Mouse (Mus musculus): ENCODE measurements around the gene Gm28053. TPM values are rescaled to one million over a fixed set of nuclear protein-coding genes. Genes with fewer than 3 reads are reported as not detected.

Gm28053 gene
- not detected for polyA plus RNA-seq (2014; fragmentation: Illumina TruSeq; extraction: RNeasy Lipid Tissue Mini Kit (QIAGEN cat#74804); ENCODE audit: low read depth, low replicate concordance)

DNA sequence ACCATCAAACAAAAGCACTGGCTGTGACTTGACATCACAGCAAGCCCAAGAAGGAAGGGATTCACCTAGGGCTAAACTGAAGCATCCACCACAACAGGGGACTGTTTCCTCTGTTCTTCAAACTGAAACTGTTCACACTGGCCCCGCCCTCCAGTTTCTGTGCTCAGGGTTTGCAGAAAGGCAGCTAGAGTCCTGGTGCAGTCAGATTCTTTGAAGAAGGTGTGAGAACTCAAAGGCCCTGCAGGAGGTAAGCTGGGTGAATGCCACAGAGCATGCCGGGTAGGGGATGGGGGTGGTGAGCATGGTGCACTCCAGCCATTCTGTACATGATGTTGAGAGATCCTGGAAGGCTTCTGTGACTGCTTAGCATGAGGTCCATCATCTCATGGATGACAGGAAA lies at the start of gene Gm28053, which contains the start of gene Gimap7:
Gene Gm28053, plus strand, starts transcription at position 153 of the 400 bp plus-strand sequence.
Gene Gimap7, plus strand, starts transcription at position 167 of the 400 bp plus-strand sequence.

DNA sequence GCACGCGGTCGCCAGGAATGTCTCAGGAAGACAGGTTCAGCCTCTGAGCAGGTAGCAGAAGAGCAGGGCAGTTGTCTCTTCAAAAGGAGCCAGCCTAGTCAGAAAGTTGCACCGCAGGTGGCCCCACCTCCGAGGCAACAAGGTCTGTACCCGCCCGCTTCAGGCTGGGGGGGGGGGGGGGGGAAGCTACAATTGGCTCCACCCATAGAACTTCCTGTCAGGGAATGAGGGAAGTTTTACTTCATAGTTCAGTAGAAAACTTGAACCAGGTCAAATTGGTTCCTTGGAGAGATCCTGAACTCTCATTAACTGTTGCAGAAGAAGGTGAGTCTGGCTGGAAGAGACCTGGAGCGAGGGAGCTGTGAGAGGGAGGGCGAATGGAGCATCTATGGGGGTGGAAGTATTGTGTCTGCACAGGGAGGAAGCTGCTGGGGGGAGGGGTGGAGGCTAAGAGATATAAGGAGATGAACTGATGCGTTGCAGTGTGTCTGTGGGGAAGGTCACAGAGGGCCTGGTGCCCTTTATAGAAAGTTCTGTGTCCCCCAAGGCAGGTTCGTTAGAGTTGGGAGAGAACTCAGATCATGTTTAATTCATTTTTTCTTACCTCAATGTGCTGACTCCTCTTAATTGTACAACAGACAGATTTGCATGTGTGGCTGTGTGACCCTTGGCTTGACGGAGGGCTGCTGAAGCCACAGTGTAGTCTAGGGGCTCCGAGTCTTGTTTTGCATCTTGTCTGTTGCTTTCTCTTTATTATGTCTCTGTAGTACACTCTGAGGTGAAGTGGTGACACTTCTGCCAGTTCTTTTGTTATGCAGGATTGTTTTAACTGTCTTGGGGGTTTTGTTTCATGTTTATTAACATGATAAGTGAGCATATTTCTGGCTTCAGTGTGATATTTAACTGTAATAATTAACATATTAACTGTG lies 42.2 kb upstream of the Gm28053 start, which contains the start of gene Gimap9:
Gene Gimap9, plus strand, starts transcription at position 199 of the 929 bp plus-strand sequence.

DNA sequence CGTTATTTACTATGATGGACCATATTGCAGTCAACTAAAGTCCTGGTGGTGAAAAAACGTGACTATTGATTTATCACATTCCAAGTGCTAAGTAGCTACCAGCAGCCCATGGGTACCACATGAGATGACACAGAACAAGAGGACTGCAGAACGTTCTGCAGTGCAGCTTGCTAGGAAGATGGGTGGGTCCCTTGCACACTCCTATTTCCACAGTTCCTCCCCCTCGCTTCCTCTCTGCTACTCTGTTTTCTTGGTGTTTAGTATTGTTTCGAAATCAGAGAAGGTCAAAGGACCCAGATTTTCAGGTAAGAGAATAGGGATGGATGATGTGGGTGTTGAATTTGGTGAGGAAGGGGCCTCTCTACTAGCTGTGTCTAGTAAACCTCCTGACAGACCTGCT lies 34.1 kb upstream of the Gm28053 start, which contains the start of gene Gimap4:
Gene Gimap4, plus strand, starts transcription at position 231 of the 400 bp plus-strand sequence.

DNA sequence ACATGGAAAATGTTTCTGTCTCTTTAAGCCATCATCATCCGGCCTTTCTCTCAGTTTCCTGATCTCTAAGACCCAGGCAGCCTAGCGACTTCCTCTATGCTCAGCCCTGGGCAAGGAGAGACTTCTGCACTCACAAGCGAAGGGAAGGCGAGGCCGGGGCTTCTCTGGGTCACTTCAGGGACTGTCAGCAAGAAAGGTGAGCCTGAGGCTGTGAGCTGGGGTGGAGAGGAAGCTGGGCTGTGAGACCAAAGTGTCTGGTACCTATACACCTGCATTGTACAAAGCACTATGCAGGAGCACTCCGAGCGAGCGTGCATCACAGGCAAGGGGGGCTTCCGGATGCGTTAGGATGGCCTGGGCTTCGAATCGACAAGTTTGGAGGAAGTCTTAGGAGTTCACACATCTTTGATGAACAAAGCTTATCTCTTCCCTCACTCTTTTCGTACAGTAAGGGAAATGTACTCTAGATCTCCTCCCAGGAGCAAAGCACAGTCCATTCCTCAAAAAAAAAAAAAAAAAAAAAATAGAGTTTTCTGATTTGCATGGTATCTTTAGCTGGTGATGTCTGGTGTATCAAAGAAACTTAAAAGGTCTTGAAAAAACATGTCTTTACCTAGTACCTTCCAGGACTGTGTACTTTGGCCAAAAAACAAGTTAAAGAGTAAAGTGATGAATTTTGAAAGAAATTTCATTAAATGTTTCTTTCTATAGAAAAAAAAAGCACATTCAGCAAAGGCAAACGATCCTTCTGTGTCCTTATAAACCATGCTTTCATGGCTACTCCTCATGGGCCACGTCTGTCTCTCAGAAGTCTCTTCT lies 20.8 kb downstream of the Gm28053 start, which contains the start of gene Gimap1:
Gene Gimap1, plus strand, starts transcription at position 94 of the 819 bp plus-strand sequence.

DNA sequence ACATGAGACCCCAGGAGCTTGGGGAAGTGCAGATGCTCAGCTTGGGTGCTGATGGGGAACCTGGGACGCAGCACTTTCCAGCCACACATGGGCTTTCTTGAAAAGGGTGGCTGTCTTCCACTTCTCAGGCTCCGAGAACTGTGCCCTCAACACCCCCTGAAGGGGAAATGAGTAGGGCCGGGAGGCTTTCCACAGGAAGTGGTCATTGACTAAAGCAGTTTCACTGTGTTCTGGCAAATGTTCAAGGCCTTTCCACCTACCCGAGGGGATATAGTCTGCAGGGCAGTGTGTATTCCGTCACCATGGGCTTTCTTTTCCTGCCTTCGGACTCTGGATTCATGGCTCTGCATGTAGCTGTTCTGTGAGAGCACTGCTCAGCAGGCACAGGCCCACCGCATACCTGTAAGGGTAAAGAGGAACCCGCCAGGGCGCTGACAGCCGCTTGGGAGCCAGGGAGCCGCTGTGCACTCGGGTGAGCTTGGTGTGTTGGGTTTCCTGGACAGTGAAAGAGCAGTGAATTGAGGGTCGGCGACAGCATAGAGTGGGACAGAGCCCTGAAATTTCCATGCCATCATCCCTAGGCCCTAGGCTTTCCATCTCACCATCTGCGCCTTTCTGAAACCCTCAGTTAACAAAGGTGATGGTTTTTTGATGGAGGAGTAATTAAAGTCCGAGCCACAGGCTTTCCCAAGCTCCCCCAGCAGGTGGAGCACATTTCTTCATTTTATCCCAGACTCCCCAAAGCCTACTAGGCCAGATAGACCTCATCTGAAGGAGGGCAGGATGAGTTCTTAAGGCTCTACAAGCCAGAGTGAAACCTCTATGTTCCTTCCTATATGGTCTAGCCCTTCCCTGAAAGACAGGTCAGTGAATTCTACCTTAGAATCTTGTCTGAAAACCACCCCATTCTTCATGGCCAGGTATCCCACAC lies 27.8 kb downstream of the Gm28053 start, which contains the start of gene Gimap5:
Gene Gimap5, plus strand, starts transcription at position 239 of the 931 bp plus-strand sequence.

GRCm38 (mm10) chr6:48770696-48771095 lies 52.3 kb downstream of the Gm28053 start, which contains the start of gene Gimap3:
Gene Gimap3 (minus strand): TSS chr6:48770851.

Other genes with a start within 250 kb of the Gm28053 start
- 9.1 TPM for gene Atp6v0e2, start 181.0 kb upstream of the Gm28053 start, polyA plus RNA-seq (2014; fragmentation: Illumina TruSeq; extraction: RNeasy Lipid Tissue Mini Kit (QIAGEN cat#74804); ENCODE audit: low read depth, low replicate concordance)
- gene Lrrc61, start 163.8 kb upstream of the Gm28053 start, polyA plus RNA-seq (2014; fragmentation: Illumina TruSeq; extraction: RNeasy Lipid Tissue Mini Kit (QIAGEN cat#74804); ENCODE audit: low read depth, low replicate concordance) = 16.8 TPM
- gene Rarres2, start 145.8 kb upstream of the Gm28053 start, polyA plus RNA-seq (2014; fragmentation: Illumina TruSeq; extraction: RNeasy Lipid Tissue Mini Kit (QIAGEN cat#74804); ENCODE audit: low read depth, low replicate concordance) = 2.2 TPM
- gene Gm45021, start 129.0 kb upstream of the Gm28053 start, polyA plus RNA-seq (2014; fragmentation: Illumina TruSeq; extraction: RNeasy Lipid Tissue Mini Kit (QIAGEN cat#74804); ENCODE audit: low read depth, low replicate concordance) = not detected
- gene Repin1, start 124.7 kb upstream of the Gm28053 start, polyA plus RNA-seq (2014; fragmentation: Illumina TruSeq; extraction: RNeasy Lipid Tissue Mini Kit (QIAGEN cat#74804); ENCODE audit: low read depth, low replicate concordance) = 3.5 TPM
- not detected for gene Gm44965, start 124.7 kb upstream of the Gm28053 start, polyA plus RNA-seq (2014; fragmentation: Illumina TruSeq; extraction: RNeasy Lipid Tissue Mini Kit (QIAGEN cat#74804); ENCODE audit: low read depth, low replicate concordance)
- 0.14 TPM for gene Zfp775, start 116.5 kb upstream of the Gm28053 start, polyA plus RNA-seq (2014; fragmentation: Illumina TruSeq; extraction: RNeasy Lipid Tissue Mini Kit (QIAGEN cat#74804); ENCODE audit: low read depth, low replicate concordance)
- 0.06 TPM for gene AI854703, start 91.8 kb upstream of the Gm28053 start, polyA plus RNA-seq (2014; fragmentation: Illumina TruSeq; extraction: RNeasy Lipid Tissue Mini Kit (QIAGEN cat#74804); ENCODE audit: low read depth, low replicate concordance)
- 0.24 TPM for gene Gimap8, start 71.4 kb upstream of the Gm28053 start, polyA plus RNA-seq (2014; fragmentation: Illumina TruSeq; extraction: RNeasy Lipid Tissue Mini Kit (QIAGEN cat#74804); ENCODE audit: low read depth, low replicate concordance)
- 0.50 TPM for gene Gimap9, start 42.5 kb upstream of the Gm28053 start, polyA plus RNA-seq (2014; fragmentation: Illumina TruSeq; extraction: RNeasy Lipid Tissue Mini Kit (QIAGEN cat#74804); ENCODE audit: low read depth, low replicate concordance)
- 2.3 TPM for gene Gimap4, start 34.1 kb upstream of the Gm28053 start, polyA plus RNA-seq (2014; fragmentation: Illumina TruSeq; extraction: RNeasy Lipid Tissue Mini Kit (QIAGEN cat#74804); ENCODE audit: low read depth, low replicate concordance)
- 1.6 TPM for gene Gimap6, start 10.4 kb upstream of the Gm28053 start, polyA plus RNA-seq (2014; fragmentation: Illumina TruSeq; extraction: RNeasy Lipid Tissue Mini Kit (QIAGEN cat#74804); ENCODE audit: low read depth, low replicate concordance)
- not detected for gene Gimap7, start within 50 bp of the Gm28053 start, polyA plus RNA-seq (2014; fragmentation: Illumina TruSeq; extraction: RNeasy Lipid Tissue Mini Kit (QIAGEN cat#74804); ENCODE audit: low read depth, low replicate concordance)
- gene Gimap1, start 20.4 kb downstream of the Gm28053 start, polyA plus RNA-seq (2014; fragmentation: Illumina TruSeq; extraction: RNeasy Lipid Tissue Mini Kit (QIAGEN cat#74804); ENCODE audit: low read depth, low replicate concordance) = not detected
- gene Gimap5, start 27.6 kb downstream of the Gm28053 start, polyA plus RNA-seq (2014; fragmentation: Illumina TruSeq; extraction: RNeasy Lipid Tissue Mini Kit (QIAGEN cat#74804); ENCODE audit: low read depth, low replicate concordance) = 0.28 TPM
- 0.25 TPM for gene Gimap3, start 52.2 kb downstream of the Gm28053 start, polyA plus RNA-seq (2014; fragmentation: Illumina TruSeq; extraction: RNeasy Lipid Tissue Mini Kit (QIAGEN cat#74804); ENCODE audit: low read depth, low replicate concordance)
- 14.7 TPM for gene Tmem176a, start 122.3 kb downstream of the Gm28053 start, polyA plus RNA-seq (2014; fragmentation: Illumina TruSeq; extraction: RNeasy Lipid Tissue Mini Kit (QIAGEN cat#74804); ENCODE audit: low read depth, low replicate concordance)
- 7.9 TPM for gene Tmem176b, start 122.9 kb downstream of the Gm28053 start, polyA plus RNA-seq (2014; fragmentation: Illumina TruSeq; extraction: RNeasy Lipid Tissue Mini Kit (QIAGEN cat#74804); ENCODE audit: low read depth, low replicate concordance)
- not detected for gene Aoc1, start 154.3 kb downstream of the Gm28053 start, polyA plus RNA-seq (2014; fragmentation: Illumina TruSeq; extraction: RNeasy Lipid Tissue Mini Kit (QIAGEN cat#74804); ENCODE audit: low read depth, low replicate concordance)
- gene 1600015I10Rik, start 211.3 kb downstream of the Gm28053 start, polyA plus RNA-seq (2014; fragmentation: Illumina TruSeq; extraction: RNeasy Lipid Tissue Mini Kit (QIAGEN cat#74804); ENCODE audit: low read depth, low replicate concordance) = not detected